Mouse (Mus musculus) heart, adult 9 months (tissue): Measurements from ENCODE around the gene Fbxl13.

ENCODE experiments used
- DNase-seq, 2 experiments: peaks; one replicate each; pipeline ENCODE4 v3.0.0; 2022; ENCODE audit warnings: low spot score in 2 of 2

Fbxl13 gene

GRCm38 (mm10) chr5:21645439-21646132 lies at the start of gene Fbxl13, which contains the start of gene Armc10:
Fbxl13 (minus strand) TSS chr5:21645634.
Armc10 (plus strand) TSS chr5:21645813.
- DNase-seq: peak; percentile 87 to 88

DNA sequence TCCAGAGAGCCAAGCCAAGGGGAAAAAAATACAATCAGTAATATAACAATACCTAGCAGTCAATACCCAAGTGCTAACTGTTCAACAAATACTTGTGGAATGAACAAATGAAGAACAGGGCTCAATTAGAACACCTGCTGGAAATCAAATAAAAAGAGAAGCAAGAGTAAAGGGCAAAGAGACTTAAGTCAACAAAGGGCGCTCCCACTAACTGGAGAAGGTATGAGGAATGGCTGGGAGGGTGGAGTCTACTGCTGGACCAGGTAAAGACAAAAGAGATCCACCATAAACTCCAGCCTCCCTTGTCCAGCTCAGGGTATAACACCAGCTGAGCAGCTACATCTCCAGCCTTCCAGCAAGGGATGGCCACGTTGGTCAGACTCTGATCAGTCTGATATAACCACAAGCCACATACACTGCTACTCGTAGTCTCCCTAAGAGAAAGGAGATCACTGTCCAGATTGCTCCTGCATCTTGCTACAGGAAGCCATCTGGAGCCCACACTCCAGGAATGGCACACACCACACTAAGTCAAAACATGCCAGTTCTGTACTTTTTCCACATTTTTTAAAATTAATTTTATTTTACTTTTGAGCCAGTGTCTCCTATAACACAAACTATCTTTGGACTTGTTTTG lies 49.5 kb upstream of the Fbxl13 start:
- DNase-seq: no peak

GRCm38 (mm10) chr5:21693372-21693870 lies 48.0 kb upstream of the Fbxl13 start:
- no peak for DNase-seq

- no peak for DNase-seq
These were observed 46.8 kb upstream of the Fbxl13 start for GRCm38 (mm10) chr5:21692230-21692629.

DNA sequence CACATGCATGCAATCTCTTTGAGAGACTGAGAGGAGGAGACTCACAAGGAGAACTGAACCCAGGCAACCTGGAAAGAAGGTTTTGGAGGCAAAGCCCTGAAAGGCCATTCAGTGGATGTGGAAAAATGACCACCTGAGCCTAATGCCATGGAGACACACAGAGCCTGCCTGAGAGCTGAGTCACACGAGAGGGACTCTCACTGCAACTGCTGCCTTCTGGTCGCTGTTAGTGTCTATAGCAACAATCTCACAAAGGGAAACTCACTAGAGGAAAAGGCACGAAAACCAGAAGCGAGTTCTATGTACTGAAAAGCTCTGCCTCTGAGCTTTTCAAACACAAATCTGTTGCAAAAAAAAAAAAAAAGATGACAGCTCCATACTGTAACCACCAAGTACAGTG lies 41.6 kb upstream of the Fbxl13 start:
- no peak for DNase-seq

GRCm38 (mm10) chr5:21685001-21685400 lies 39.6 kb upstream of the Fbxl13 start:
- no peak for DNase-seq

DNA sequence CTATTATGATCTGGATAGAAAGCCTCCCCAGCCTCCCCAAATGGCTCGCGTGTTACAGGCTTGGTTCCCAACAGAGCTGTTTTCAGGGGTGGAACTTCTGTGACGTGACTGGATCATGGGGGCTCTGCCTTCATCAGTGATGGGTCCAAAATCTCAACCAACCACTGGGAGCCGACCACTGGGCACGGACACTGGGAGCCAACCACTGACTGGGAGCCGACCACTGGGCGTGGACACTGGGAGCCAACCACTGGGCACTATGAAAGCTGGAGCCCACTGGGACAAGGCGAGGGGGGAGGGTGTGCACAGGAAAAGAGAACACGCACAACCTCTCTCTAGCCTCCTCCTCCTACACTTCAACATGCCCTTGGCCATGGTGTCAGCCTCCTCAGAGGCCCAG lies 38.4 kb upstream of the Fbxl13 start:
- DNase-seq: no peak

GRCm38 (mm10) chr5:21680940-21681339 lies 35.5 kb upstream of the Fbxl13 start:
- no peak for DNase-seq

DNA sequence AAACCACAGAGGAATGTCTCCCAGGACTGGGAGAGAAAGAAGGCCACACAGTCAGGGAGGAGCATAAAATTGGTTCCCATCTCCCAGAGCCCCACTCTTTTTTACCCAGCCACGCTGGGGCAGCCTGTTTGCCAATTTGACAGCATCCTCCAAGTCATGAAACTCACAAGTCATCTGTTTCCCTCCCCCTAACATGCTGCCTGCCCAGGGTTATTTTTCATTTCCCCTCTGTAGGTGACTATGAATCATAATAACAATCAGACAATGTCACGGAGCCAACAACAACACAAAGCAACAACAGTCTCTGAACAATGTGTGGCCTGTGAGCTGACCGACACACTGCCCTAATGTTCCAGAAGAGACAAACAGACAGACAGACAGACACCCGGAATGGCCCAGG lies 34.6 kb upstream of the Fbxl13 start:
- no peak for DNase-seq

DNA sequence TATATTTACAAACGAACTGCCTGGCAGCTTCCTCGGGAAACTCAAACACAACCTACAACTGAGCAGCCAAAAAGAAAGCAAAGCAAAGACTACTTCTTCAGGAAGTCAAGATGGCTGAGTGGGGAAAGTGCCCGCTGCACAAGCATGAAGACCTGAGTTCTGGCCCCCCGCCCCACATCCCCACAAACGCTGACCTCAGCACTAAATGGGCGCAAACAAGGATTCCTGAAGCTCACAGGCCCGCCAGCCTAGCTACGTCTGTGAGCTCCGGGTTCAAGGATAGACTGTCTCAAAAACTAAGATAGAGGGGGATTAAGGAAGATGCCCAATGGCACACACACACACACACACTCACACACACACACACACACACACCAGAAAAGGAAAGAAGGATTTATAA lies 32.9 kb upstream of the Fbxl13 start:
- DNase-seq: no peak

DNA sequence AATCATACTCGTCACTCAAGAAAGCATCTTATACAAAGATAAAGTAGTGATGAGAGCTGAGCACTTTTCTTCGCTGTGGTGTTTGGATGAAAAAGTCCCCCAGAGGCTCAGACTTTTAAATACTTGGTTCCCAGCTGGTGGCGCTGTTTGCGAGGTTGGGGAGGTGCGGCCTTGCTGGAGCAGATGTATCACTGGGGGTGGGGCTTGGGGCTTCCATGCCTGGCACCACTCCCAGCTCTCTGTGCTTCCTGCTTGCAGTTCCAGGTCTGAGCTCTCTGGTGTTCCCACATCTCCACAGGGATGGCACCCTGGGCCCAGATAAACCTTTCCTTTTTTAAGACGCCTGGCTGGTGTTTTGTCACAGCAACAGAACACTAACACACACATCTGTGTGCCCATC lies 32.5 kb upstream of the Fbxl13 start:
- DNase-seq: no peak

DNA sequence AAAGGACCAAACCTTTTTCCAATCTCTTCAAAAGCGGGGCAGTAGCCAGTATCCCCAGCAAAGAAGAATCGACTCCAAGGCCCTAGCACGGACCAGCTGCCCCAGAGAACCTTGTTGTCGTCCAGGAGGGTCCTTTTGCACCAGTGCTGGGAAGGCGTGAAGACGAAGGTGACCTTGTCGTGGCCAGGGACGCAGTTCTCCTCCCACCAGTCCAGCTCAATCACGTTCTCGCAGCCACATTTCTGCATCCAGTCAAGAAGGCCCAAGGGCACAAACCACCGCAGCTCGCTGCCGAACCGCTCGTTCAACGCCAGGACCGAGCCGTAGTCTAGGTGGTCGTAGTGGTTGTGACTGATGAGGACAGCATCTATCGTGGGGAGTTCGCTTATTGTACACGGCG lies 30.1 kb upstream of the Fbxl13 start:
- no peak for DNase-seq

GRCm38 (mm10) chr5:21675019-21675418 lies 29.6 kb upstream of the Fbxl13 start:
- DNase-seq: no peak

GRCm38 (mm10) chr5:21673742-21674141 lies 28.3 kb upstream of the Fbxl13 start:
- no peak for DNase-seq

DNA sequence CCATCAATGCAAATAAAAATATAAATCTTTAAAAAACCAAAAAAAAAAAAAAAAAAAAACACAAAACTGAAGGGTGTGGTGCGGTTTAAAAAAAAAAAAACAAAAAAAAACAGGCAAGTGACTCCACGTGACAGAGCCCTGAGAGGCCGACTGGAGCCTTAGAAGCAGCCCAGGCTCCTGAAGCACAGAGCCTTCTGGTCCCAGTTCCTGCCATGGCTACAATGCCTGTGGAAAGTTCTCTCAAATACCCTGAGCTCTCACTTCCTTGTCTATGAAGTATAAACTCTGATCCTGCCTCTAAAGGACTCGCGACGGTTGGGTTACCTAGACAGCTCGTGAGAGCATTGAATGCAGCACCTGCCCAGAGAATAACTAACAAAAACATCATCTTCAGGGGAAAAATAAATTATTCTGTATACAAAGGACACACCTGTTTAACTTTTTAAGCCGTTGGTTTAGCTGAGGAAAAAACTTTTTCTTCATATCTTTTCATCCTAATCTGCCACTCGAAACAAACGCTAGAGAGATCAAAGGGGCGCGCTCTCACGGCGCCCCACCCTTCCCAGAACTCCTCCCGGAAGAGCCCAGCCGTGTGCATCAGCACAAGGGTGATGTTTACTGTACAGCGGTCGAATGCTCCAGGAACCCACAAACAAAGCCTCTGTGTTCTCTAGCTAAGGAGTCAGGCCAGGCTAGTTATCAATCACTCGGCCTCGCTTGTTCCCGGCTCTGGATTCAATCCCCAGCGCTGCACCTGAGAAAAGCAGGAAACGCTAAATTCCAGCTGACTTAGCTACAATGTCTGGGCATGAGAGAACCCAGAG lies 27.6 kb upstream of the Fbxl13 start:
- no peak for DNase-seq

DNA sequence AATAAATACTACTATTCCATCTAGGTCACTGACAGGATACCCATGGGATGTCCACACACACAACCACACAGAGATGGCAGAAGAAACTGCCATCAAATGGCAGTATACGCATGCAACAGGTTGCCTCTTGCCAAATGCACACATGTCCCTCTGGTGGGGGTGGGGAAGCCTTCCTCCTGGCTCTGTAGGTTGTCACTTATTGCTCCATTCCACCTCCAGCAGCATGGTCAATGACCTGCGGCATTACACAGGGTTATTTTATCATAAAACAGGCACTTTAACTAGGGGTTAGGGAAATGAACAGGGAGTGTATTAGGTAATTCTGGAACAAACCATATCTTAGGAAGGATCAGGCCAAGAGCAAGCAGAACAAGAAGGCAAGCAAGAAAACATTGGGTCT lies 23.9 kb upstream of the Fbxl13 start:
- no peak for DNase-seq

GRCm38 (mm10) chr5:21667191-21668137 lies 22.0 kb upstream of the Fbxl13 start:
- no peak for DNase-seq

GRCm38 (mm10) chr5:21663081-21663480 lies 17.6 kb upstream of the Fbxl13 start:
- DNase-seq: no peak

DNA sequence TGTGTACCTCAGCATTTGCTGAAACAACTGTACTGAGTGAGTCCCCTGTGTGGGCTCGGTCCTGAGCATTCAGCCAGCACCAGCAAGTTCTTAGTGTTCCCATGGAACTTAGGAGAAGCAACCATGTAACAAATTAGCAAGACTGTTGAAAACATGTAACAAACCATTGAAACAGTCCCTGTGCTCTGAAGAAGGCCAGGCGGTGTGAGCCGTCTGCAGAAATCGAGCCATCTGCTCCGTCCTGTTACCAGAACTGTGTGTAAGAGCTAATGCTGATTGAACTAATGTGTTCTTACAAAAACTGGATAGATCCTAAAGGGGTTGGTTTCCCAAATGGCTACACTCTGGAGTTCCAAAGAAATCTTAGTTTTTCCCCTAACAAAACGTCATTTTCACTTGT lies 15.4 kb upstream of the Fbxl13 start:
- no peak for DNase-seq

- DNase-seq: peak; percentile 42 to 63
These were observed 13.4 kb upstream of the Fbxl13 start for GRCm38 (mm10) chr5:21658623-21659395.

DNA sequence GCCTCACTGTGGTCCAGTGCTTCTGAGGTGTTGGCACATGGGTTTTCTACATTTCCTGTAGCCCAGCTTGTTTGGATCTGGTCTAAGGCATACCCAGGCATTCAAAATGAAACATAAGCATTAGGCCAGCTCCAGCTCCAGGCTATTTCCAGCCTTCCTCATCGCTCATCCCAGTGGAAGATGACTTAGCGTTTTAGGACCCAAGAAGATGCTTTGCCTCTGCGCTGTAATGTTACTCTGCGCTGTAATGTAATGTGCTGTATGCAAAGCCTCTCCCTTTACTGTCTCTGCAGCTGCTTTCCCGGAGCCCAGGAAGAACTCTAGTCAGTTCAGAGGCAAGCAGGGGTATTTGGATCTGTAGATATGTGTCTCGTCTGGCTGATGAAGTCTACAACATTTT lies 12.6 kb upstream of the Fbxl13 start:
- DNase-seq: no peak
